Mouse (Mus musculus): ENCODE data around the gene Rgs8.

The Rgs8 gene

GRCm38 (mm10) chr1:153652938-153653623, at the start of gene Rgs8:
Rgs8 (plus strand) TSS chr1:153653025.
- peak; percentile 70 for DNase-seq (ENCODE audit: extremely low spot score, low spot score)

GRCm38 (mm10) chr1:153617340-153617830, 35.4 kb upstream of the Rgs8 start:
- no peak for DNase-seq (ENCODE audit: extremely low spot score, low spot score)

GRCm38 (mm10) chr1:153623036-153623435, 29.8 kb upstream of the Rgs8 start:
- DNase-seq (ENCODE audit: extremely low spot score, low spot score), result no peak

GRCm38 (mm10) chr1:153632686-153633085, 20.1 kb upstream of the Rgs8 start:
- DNase-seq (ENCODE audit: extremely low spot score, low spot score), result no peak

GRCm38 (mm10) chr1:153635056-153635455, 17.8 kb upstream of the Rgs8 start:
- no peak for DNase-seq (ENCODE audit: extremely low spot score, low spot score)

GRCm38 (mm10) chr1:153635521-153635920, 17.3 kb upstream of the Rgs8 start:
- DNase-seq (ENCODE audit: extremely low spot score, low spot score), result no peak

GRCm38 (mm10) chr1:153636821-153637220, 16.0 kb upstream of the Rgs8 start:
- no peak for DNase-seq (ENCODE audit: extremely low spot score, low spot score)

GRCm38 (mm10) chr1:153641492-153641939, 11.3 kb upstream of the Rgs8 start:
- peak; percentile 82 for DNase-seq (ENCODE audit: extremely low spot score, low spot score)

- no peak for DNase-seq (ENCODE audit: extremely low spot score, low spot score)
Measured at GRCm38 (mm10) chr1:153641940-153642501, 10.8 kb upstream of the Rgs8 start.

- DNase-seq (ENCODE audit: extremely low spot score, low spot score), result no peak
Measured at GRCm38 (mm10) chr1:153653674-153654073, 849 bp downstream of the Rgs8 start.

- DNase-seq (ENCODE audit: extremely low spot score, low spot score), result no peak
Measured at GRCm38 (mm10) chr1:153659666-153660065, 6.8 kb downstream of the Rgs8 start.

- no peak for DNase-seq (ENCODE audit: extremely low spot score, low spot score)
Measured at GRCm38 (mm10) chr1:153660982-153661688, 8.3 kb downstream of the Rgs8 start.

- DNase-seq (ENCODE audit: extremely low spot score, low spot score), result no peak
Measured at GRCm38 (mm10) chr1:153661689-153662002, 8.8 kb downstream of the Rgs8 start.

- no peak for DNase-seq (ENCODE audit: extremely low spot score, low spot score)
Measured at GRCm38 (mm10) chr1:153662362-153662761, 9.5 kb downstream of the Rgs8 start.

GRCm38 (mm10) chr1:153665066-153665715, 12.4 kb downstream of the Rgs8 start:
- peak; percentile 54 for DNase-seq (ENCODE audit: extremely low spot score, low spot score)

- no peak for DNase-seq (ENCODE audit: extremely low spot score, low spot score)
Measured at GRCm38 (mm10) chr1:153666236-153666635, 13.4 kb downstream of the Rgs8 start.

GRCm38 (mm10) chr1:153667244-153667727, 14.5 kb downstream of the Rgs8 start:
- DNase-seq (ENCODE audit: extremely low spot score, low spot score), result no peak

- DNase-seq (ENCODE audit: extremely low spot score, low spot score), result no peak
Measured at GRCm38 (mm10) chr1:153667781-153668180, 15.0 kb downstream of the Rgs8 start.

GRCm38 (mm10) chr1:153669086-153669485, 16.3 kb downstream of the Rgs8 start:
- no peak for DNase-seq (ENCODE audit: extremely low spot score, low spot score)

- DNase-seq (ENCODE audit: extremely low spot score, low spot score), result no peak
Measured at GRCm38 (mm10) chr1:153669728-153670127, 16.9 kb downstream of the Rgs8 start.

GRCm38 (mm10) chr1:153671352-153671751, 18.5 kb downstream of the Rgs8 start:
- no peak for DNase-seq (ENCODE audit: extremely low spot score, low spot score)

- DNase-seq (ENCODE audit: extremely low spot score, low spot score), result no peak
Measured at GRCm38 (mm10) chr1:153672698-153673097, 19.9 kb downstream of the Rgs8 start.

All from neural tube, embryonic 10.5 days (tissue).